Mouse (Mus musculus) lung, embryonic 14.5 days (tissue): ENCODE data around the gene Dtx3l. TPM values are rescaled to one million over a fixed set of nuclear protein-coding genes. Genes with fewer than 3 reads are reported as not detected.

Experiments used
- ATAC-seq: fragments of 200-750 bp; cut with Nextera tagmentation; 2 replicates; pipeline ENCODE4 v1.8.0; 2017; ENCODE audit warnings: mild to moderate bottlenecking, moderate TSS enrichment, moderate library complexity; ENCODE audit not compliant: insufficient read depth
- DNase-seq: peaks from one replicate; pipeline ENCODE4 v3.0.0-alpha.2; 2015
- H3K27ac ChIP-seq: fragments of 300-500 bp; sonication (generic); 2 replicates; pipeline ENCODE4 v1.5.1; 2014; ENCODE audit warnings: low read depth, mild to moderate bottlenecking, moderate library complexity
- H3K27me3 ChIP-seq: fragments of 300-500 bp; sonication (generic); 2 replicates; pipeline ENCODE4 v1.6.1; 2014; ENCODE audit warnings: low read length, control low read depth; ENCODE audit not compliant: insufficient read depth
- H3K36me3 ChIP-seq: fragments of 300-500 bp; sonication (generic); 2 replicates; pipeline ENCODE4 v1.6.1; 2014; ENCODE audit warnings: control low read depth; ENCODE audit not compliant: insufficient read depth
- H3K4me1 ChIP-seq: fragments of 300-500 bp; sonication (generic); 2 replicates; pipeline ENCODE4 v1.6.1; 2014; ENCODE audit warnings: antibody characterized with exemption, control low read depth; ENCODE audit not compliant: insufficient read depth
- H3K4me2 ChIP-seq: fragments of 300-500 bp; sonication (generic); 2 replicates; pipeline ENCODE4 v1.6.1; 2014; ENCODE audit warnings: mild to moderate bottlenecking
- H3K4me3 ChIP-seq: fragments of 300-500 bp; sonication (generic); 2 replicates; pipeline ENCODE4 v1.5.1; 2014; ENCODE audit warnings: low read depth, low read length
- H3K9ac ChIP-seq: fragments of 300-500 bp; sonication (generic); 2 replicates; pipeline ENCODE4 v1.6.1; 2014
- H3K9me3 ChIP-seq: fragments of 300-500 bp; sonication (generic); 2 replicates; pipeline ENCODE4 v1.6.1; 2016; ENCODE audit warnings: low read depth, low read length, control low read depth
- CTCF ChIP-seq: IDR thresholded peaks from 2 replicates; pipeline ENCODE4 v1.5.1; 2016; ENCODE audit warnings: antibody characterized with exemption, low read depth
- WGBS: fragments of 180-500 bp; shearing (Covaris S2); extraction: QIAGEN DNeasy Blood & Tissue Kit; methylation state at CpG from one replicate; pipeline ENCODE4 v1.1.7; 2014; 5-methylcytosine and 5-hydroxymethylcytosine counted together
- polyA plus RNA-seq: library from polyadenylated mRNA; unstranded; fragments of >200 nt; fragmentation: Nextera tagmentation; extraction: Ambion mirVana; gene quantifications from 2 replicates; pipeline ENCODE4 v1.2.1, GENCODE M21; 2014

Gene Dtx3l
- polyA plus RNA-seq, 1 experiment from 2014 or later = 4.9 TPM

DNA sequence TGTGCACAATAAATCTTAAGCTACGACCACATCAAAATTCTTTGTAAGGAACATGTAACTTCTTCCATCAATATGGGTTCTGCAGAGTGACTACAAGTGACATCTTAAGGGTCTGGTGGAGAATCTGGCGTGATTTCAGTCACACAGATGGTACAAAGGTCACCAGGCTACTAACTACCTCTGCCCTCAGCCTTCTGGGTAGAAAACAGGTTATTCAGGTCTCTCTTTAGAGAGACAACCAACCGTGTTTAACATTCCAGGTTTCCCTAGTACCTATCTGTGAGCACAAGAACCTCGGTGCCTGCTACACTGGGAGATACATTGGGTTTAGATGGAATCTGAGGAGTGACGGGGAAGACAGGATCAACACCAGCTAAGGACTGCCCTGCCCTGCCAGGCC lies 24.6 kb downstream of the Dtx3l start:
- Histone ChIP-seq H3K36me3 (no peaks in the 10 kb centered on the region), H3K9ac (no peak overlapping the region), H3K27me3 (no peaks in the 10 kb centered on the region), H3K4me3 (no peak overlapping the region), H3K4me2 (no peak overlapping the region), H3K27ac (no peak overlapping the region), H3K4me1 (no peaks in the 10 kb centered on the region), H3K9me3 (no peaks in the 10 kb centered on the region)
- no peak for TF ChIP-seq CTCF
- DNase-seq = no peak
- 64% methylated on average over 5 of the region's 5 CpGs for WGBS
- no peak for ATAC-seq

DNA sequence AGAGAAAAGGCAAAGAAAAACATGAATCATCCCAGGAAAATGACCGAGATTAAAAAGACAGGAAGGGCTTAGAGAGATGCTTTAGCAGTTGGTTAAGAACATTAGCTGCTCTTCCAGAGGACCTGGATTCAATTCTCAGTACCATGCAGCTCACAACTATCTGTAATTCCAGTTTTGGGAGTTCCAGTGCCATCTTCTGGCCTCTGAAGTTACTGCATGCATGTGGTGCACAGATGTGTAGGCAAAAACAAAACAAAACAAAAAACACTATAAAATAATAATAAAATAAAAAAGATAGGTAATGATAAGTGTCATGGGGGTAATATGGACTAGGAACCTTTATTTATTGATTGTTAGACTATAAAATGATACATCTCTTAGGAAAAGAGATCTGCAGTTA lies 25.4 kb downstream of the Dtx3l start:
- TF ChIP-seq CTCF = peak; percentile 37
- no peak overlapping the region for H3K4me2 ChIP-seq
- DNase-seq (peak; percentile 31), ATAC-seq (no peak)
- no peaks in the 10 kb centered on the region for H3K27me3 ChIP-seq
- no peak overlapping the region for H3K4me3 ChIP-seq
- H3K9ac ChIP-seq = no peak overlapping the region
- H3K27ac ChIP-seq = no peak overlapping the region
- no peaks in the 10 kb centered on the region for H3K4me1 ChIP-seq
- 88% methylated on average over 1 of the region's 1 CpGs for WGBS
- no peaks in the 10 kb centered on the region for H3K36me3 ChIP-seq
- H3K9me3 ChIP-seq = no peaks in the 10 kb centered on the region

- no peak for DNase-seq
- H3K27ac ChIP-seq = no peak overlapping the region
- ATAC-seq = no peak
- no peak for TF ChIP-seq CTCF
- H3K4me2 ChIP-seq = no peak overlapping the region
- no peaks in the 10 kb centered on the region for H3K36me3 ChIP-seq
- WGBS = 48% methylated on average over 3 of the region's 3 CpGs
- H3K4me3 ChIP-seq = no peak overlapping the region
- H3K9ac ChIP-seq = no peak overlapping the region
- no peaks in the 10 kb centered on the region for H3K9me3 ChIP-seq
- no peaks in the 10 kb centered on the region for H3K4me1 ChIP-seq
- no peaks in the 10 kb centered on the region for H3K27me3 ChIP-seq
These were observed 27.5 kb downstream of the Dtx3l start for GRCm38 (mm10) chr16:35911449-35911848.

- no peaks in the 10 kb centered on the region for H3K4me1 ChIP-seq
- DNase-seq (no peak), ATAC-seq (no peak)
- H3K36me3 ChIP-seq = no peaks in the 10 kb centered on the region
- H3K27me3 ChIP-seq = no peaks in the 10 kb centered on the region
- H3K4me2 ChIP-seq = no peak overlapping the region
- H3K9ac ChIP-seq = no peak overlapping the region
- no peak for TF ChIP-seq CTCF
- 58% methylated on average over 4 of the region's 4 CpGs for WGBS
- no peak overlapping the region for H3K27ac ChIP-seq
- H3K9me3 ChIP-seq = no peaks in the 10 kb centered on the region
- H3K4me3 ChIP-seq = no peak overlapping the region
These were observed 31.3 kb downstream of the Dtx3l start for GRCm38 (mm10) chr16:35907432-35908201.

DNA sequence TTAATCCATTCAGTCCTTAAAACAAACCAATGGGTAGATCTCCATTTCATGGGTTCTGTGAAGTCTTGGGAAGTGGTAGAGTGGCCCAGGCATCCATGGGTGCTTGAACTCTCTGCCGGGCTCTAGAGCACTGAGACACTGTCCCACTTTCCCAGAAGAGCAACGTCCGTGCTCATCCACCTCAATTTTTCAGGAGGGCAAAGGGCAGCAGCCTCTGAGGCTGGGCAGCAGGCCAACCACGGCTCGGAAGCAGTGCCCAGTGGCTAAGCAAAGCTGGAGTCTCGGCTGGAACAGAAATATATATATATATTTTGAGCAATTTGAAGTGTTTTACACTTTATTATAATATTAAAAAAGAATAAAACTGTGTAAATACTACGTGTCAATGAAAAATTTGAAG lies 32.1 kb downstream of the Dtx3l start:
- ATAC-seq (no peak), DNase-seq (no peak)
- no peak overlapping the region for H3K4me2 ChIP-seq
- H3K4me1 ChIP-seq = no peaks in the 10 kb centered on the region
- WGBS = 56% methylated on average over 7 of the region's 7 CpGs
- TF ChIP-seq CTCF = no peak
- H3K36me3 ChIP-seq = no peaks in the 10 kb centered on the region
- no peak overlapping the region for H3K4me3 ChIP-seq
- H3K27me3 ChIP-seq = no peaks in the 10 kb centered on the region
- H3K9ac ChIP-seq = no peak overlapping the region
- no peaks in the 10 kb centered on the region for H3K9me3 ChIP-seq
- no peak overlapping the region for H3K27ac ChIP-seq

- DNase-seq = no peak
- Histone ChIP-seq H3K9ac (no peak overlapping the region), H3K27ac (no peak overlapping the region), H3K9me3 (no peaks in the 10 kb centered on the region), H3K4me3 (no peak overlapping the region), H3K27me3 (no peaks in the 10 kb centered on the region), H3K36me3 (no peaks in the 10 kb centered on the region), H3K4me2 (no peak overlapping the region), H3K4me1 (no peaks in the 10 kb centered on the region)
- TF ChIP-seq CTCF = no peak
- 71% methylated on average over 6 of the region's 6 CpGs for WGBS
- ATAC-seq = no peak
These were observed 33.0 kb downstream of the Dtx3l start for GRCm38 (mm10) chr16:35905819-35906485.

DNA sequence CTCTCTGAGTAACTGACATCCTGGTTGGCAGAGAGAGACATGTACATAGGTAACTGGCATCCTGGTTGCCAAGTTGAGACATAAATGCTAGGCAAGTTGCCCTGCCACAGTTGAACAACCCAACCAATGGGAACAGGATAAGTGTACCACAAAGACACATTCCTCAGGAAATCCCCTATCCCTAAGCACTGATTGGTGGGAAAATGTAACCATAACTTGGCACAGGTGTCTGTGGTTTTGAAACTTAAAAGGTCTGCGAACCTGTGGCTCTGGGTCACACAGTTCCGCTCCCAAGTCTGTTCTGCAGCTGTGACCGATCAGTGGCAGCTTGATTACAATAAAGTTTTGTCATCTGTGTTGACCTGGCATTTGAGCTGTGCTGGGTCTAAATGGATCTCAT lies 33.6 kb downstream of the Dtx3l start:
- Histone ChIP-seq H3K4me1 (no peaks in the 10 kb centered on the region), H3K27ac (no peak overlapping the region), H3K27me3 (no peaks in the 10 kb centered on the region), H3K4me3 (no peak overlapping the region), H3K9me3 (no peaks in the 10 kb centered on the region), H3K4me2 (no peak overlapping the region), H3K9ac (no peak overlapping the region), H3K36me3 (no peaks in the 10 kb centered on the region)
- 84% methylated on average over 3 of the region's 3 CpGs for WGBS
- no peak for TF ChIP-seq CTCF
- DNase-seq (no peak), ATAC-seq (no peak)
